Mouse (Mus musculus) brain, embryonic 14.5 days (tissue): ENCODE data around the gene Ppp4r3b. TPM values are rescaled to one million over a fixed set of nuclear protein-coding genes. Genes with fewer than 3 reads are reported as not detected.

Source experiments
- DNase-seq: peaks from one replicate; pipeline ENCODE4 v3.0.0-alpha.2; 2011; ENCODE audit warnings: low read depth
- CTCF ChIP-seq: fragments of 200-500 bp; IDR thresholded peaks from 2 replicates; pipeline ENCODE4 v1.5.1; 2012; ENCODE audit warnings: inconsistent platforms, mild to moderate bottlenecking, moderate library complexity, borderline replicate concordance; ENCODE audit not compliant: insufficient read depth, insufficient read length; ENCODE audit errors: extremely low read depth
- POLR2A ChIP-seq: fragments of 200-500 bp; IDR thresholded peaks from 2 replicates; pipeline ENCODE4 v1.6.1; 2012; ENCODE audit warnings: mild to moderate bottlenecking, inconsistent platforms, borderline replicate concordance; ENCODE audit not compliant: poor library complexity, insufficient read depth, insufficient read length, severe bottlenecking; ENCODE audit errors: extremely low read depth
- polyA plus RNA-seq: library from polyadenylated mRNA; depleted of rRNA; stranded (reverse); fragments of >200 nt; gene quantifications from 2 replicates; pipeline ENCODE4 v1.2.3, GENCODE M21; 2012; rRNA removed

Gene Ppp4r3b
- polyA plus RNA-seq: 16.7 and 23.4 TPM in 2 replicates

DNA sequence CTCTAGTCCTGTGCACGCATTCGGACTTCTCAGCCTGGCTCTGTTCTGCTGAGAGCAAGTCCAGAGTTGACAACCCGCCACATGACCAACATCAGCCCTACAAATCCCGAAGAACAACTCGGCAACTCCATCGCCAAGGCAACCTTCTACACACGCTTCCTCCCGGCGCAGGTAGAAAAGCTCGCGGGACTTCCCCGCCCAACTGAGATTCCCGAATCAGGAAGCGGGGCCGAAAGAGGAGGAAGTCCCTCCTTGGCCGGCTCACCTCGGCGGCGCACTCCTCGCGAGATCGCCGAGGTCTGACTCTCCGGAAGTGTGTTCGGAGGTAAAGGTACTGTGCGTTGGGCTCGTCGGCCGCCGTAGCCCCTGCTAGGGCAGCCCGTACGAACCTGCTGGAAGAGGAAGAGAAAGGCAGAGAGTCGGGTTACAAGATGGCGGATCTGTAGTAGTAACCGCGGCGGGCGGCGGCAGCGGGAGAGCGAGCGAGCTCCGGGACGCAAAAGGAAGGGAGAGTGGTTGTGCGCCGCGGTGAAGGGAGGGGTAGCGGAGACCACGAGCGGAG, at the start of gene Ppp4r3b:
Gene Ppp4r3b, plus strand, starts transcription at position 328 of the 562 bp plus-strand sequence.
- DNase-seq: peak; percentile 100
- TF ChIP-seq CTCF (no peak), POLR2A (peak; percentile 61; the same call in 1 of the 2 replicates)

GRCm38 (mm10) chr11:29129862-29130384, 42.8 kb upstream of the Ppp4r3b start:
- DNase-seq: no peak
- TF ChIP-seq CTCF: no peak
- TF ChIP-seq POLR2A: no peak

GRCm38 (mm10) chr11:29130385-29131355, 42.0 kb upstream of the Ppp4r3b start, which contains the start of gene Pnpt1:
Gene Pnpt1, plus strand, starts transcription at chr11:29130744.
- peak; percentile 98 for DNase-seq
- TF ChIP-seq CTCF (no peak), POLR2A (peak; percentile 73)

- DNase-seq: peak; percentile 24
- no peak for TF ChIP-seq CTCF
- TF ChIP-seq POLR2A: no peak
Measured at GRCm38 (mm10) chr11:29140671-29141070, 32.0 kb upstream of the Ppp4r3b start.

DNA sequence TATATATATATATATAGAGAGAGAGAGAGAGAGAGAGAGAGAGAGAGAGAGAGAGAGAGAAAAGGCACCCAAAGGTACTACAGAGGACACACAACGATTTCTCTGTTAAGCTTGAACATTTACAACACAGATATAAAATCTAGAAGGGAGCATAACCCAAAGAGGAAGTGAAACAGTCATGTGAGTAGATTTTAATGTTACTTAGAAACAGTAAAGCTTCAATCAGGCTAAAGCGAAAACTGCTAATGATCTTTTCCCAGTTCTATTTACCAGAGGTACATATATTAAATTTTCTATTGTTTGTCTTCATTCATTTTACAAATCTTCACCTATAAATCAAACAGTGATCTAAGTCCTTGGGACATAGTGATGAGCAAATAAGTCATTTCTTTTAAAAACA, 23.8 kb upstream of the Ppp4r3b start:
- no peak for TF ChIP-seq POLR2A
- TF ChIP-seq CTCF: no peak
- DNase-seq: no peak

GRCm38 (mm10) chr11:29163569-29163968, 9.1 kb upstream of the Ppp4r3b start:
- DNase-seq: no peak
- no peak for TF ChIP-seq CTCF
- TF ChIP-seq POLR2A: no peak

GRCm38 (mm10) chr11:29171959-29172391, 715 bp upstream of the Ppp4r3b start:
- peak; percentile 78 for DNase-seq
- TF ChIP-seq CTCF (no peak), POLR2A (no peak)

GRCm38 (mm10) chr11:29173125-29173631, 488 bp downstream of the Ppp4r3b start:
- DNase-seq: peak; percentile 80
- TF ChIP-seq CTCF: peak; percentile 61
- TF ChIP-seq POLR2A: no peak

DNA sequence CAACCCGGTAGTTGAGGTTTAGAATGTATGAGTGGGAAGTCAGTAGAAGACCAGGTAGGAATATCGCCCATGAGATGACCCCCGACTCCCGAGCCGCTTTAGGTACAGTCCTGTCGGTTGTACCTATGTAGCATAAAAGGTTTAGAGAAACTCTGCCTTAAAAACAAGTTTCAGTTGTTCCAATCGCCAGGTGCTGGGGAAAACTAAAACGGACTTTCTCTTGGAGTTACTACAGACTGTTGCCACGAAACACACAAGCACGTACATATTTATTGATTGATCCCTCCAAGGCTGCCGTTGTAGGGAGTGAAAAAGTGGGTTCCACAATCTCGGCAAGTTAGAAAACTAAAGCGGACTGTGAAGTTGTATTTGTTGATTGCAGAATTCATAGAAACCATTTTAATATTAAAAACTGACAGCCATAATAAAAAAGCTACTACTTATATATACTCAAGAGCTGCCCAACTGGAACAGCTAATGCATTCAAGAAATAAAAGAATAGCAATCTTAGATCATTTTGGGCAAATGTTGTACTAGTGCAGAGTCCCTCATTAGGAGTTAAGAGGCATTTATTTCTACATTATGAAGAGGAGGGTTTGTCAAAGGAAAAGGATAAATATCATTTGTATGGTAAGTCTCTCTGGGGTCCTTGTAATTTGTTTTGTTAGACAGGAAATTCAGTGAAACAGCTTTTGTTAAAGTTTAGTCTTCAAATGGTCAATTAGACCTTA, 1.2 kb downstream of the Ppp4r3b start:
- no peak for TF ChIP-seq CTCF
- TF ChIP-seq POLR2A: no peak
- peak; percentile 20 for DNase-seq

GRCm38 (mm10) chr11:29179319-29179718, 6.6 kb downstream of the Ppp4r3b start:
- no peak for DNase-seq

More at GRCm38 (mm10) chr11:29179319-29179718, 6.6 kb downstream of the Ppp4r3b start:
- no peak for TF ChIP-seq CTCF
- TF ChIP-seq POLR2A: no peak
